In genomic region chrX:162641764-162642163, GRCm38 (mm10) we compare ENCODE assay signal across 13 mouse cellular contexts. TPM values are rescaled to one million over a fixed set of nuclear protein-coding genes. Genes with fewer than 3 reads are reported as not detected.
DNase-seq lines count a peak whose midpoint lies in the region; ATAC-seq and TF ChIP-seq lines count a peak whose summit lies in the region.
"Had no signal": no experiment of that assay in that cellular context is flagged by ENCODE, and none has a peak within 500 bp of the region (broad histone marks: within the 10 kb centered on the region; RNA-seq: fewer than 3 reads in every experiment).

No protein-coding gene starts in this region.

- H3K9me3 ChIP-seq in forebrain, embryonic 15.5 days = no peaks in the 10 kb centered on the region
- no peaks in the 10 kb centered on the region for H3K9me3 ChIP-seq in forebrain, embryonic 12.5 days
- H3K9me3 ChIP-seq: heart, embryonic 13.5 days; limb, embryonic 15.5 days had no signal

- no peak overlapping the region for H3K9ac ChIP-seq in forebrain, embryonic 15.5 days (replicated peaks)
- no peak overlapping the region for H3K9ac ChIP-seq in forebrain, embryonic 12.5 days
- H3K9ac ChIP-seq: heart, embryonic 13.5 days; limb, embryonic 15.5 days had no signal

- intact Hi-C loops in left cerebral cortex, adult 2 months (cut with DNase I) = loop anchor here (5.0 kb wide), 3 partner anchors 89 to 119 kb away; no protein-coding TSS in a partner anchor
- intact Hi-C loops in left cerebral cortex, postnatal 10 days (cut with DNase I) = no loop called here

- no peaks in the 10 kb centered on the region for H3K36me3 ChIP-seq in forebrain, embryonic 15.5 days
- H3K36me3 ChIP-seq in forebrain, embryonic 12.5 days (replicated peaks) = no peaks in the 10 kb centered on the region
- H3K36me3 ChIP-seq: heart, embryonic 13.5 days; limb, embryonic 15.5 days had no signal

- DNase-seq in left cerebral cortex, adult 2 months (ENCODE audit: extremely low spot score in 1 of 2, low spot score in 2 of 2) = no peak
- no peak for DNase-seq in left cerebral cortex, postnatal 10 days (ENCODE audit: extremely low spot score in 1 of 2, low spot score in 2 of 2)
- no peak for DNase-seq in natural killer cell, adult 2 months (ENCODE audit: low spot score in 2 of 2)
- DNase-seq in gastrocnemius, postnatal 10 days = no peak
- DNase-seq: adrenal gland, postnatal 36 days; right cerebral cortex, postnatal 4 days had no signal

- no peak overlapping the region for H3K27ac ChIP-seq in forebrain, embryonic 15.5 days (replicated peaks)
- H3K27ac ChIP-seq in forebrain, embryonic 12.5 days = no peak overlapping the region
- H3K27ac ChIP-seq in left cerebral cortex, adult 2 months = no peak overlapping the region
- H3K27ac ChIP-seq: heart, embryonic 13.5 days; limb, embryonic 15.5 days had no signal

- no peak for ATAC-seq in forebrain, embryonic 15.5 days (replicated peaks)
- ATAC-seq in forebrain, embryonic 12.5 days (ENCODE audit: low FRiP score) = no peak
- ATAC-seq in erythroid progenitor cell, adult 5-6 weeks (replicated peaks; ENCODE audit: low FRiP score, poor library complexity, severe bottlenecking) = 0 out of 2 replicates have a peak, but pooled peaks have one; percentile 46
- ATAC-seq in megakaryocyte-erythroid progenitor cell, adult 5-6 weeks (replicated peaks; ENCODE audit: low FRiP score, low TSS enrichment, poor library complexity, severe bottlenecking) = peak; percentile 69

- peaks cover 5% of the 10 kb centered on the region; the same call in 1 of the 2 replicates for H3K27me3 ChIP-seq in forebrain, embryonic 15.5 days
- peaks cover 46% of the 10 kb centered on the region for H3K27me3 ChIP-seq in forebrain, embryonic 12.5 days

- H3K4me1 ChIP-seq in forebrain, embryonic 15.5 days = no peaks in the 10 kb centered on the region
- no peaks in the 10 kb centered on the region for H3K4me1 ChIP-seq in forebrain, embryonic 12.5 days
- H3K4me1 ChIP-seq: heart, embryonic 13.5 days; limb, embryonic 15.5 days had no signal

- WGBS in forebrain, embryonic 15.5 days = 72% methylated on average over 4 of the region's 4 CpGs
- 81% methylated on average over 4 of the region's 4 CpGs for WGBS in forebrain, embryonic 12.5 days

- H3K4me2 ChIP-seq in forebrain, embryonic 15.5 days (replicated peaks) = 0 out of 2 replicates have a peak overlapping the region, but pooled peaks have one; percentile 58
- H3K4me2 ChIP-seq in forebrain, embryonic 12.5 days = no peak overlapping the region

- peak overlapping the region; percentile 65; the same call in 1 of the 2 replicates for H3K4me3 ChIP-seq in forebrain, embryonic 15.5 days
- no peak overlapping the region for H3K4me3 ChIP-seq in forebrain, embryonic 12.5 days (replicated peaks)
- peak overlapping the region; percentile 65 for H3K4me3 ChIP-seq in left cerebral cortex, adult 2 months
- H3K4me3 ChIP-seq: limb, embryonic 15.5 days; myocyte had no signal

- TF ChIP-seq CTCF in left cerebral cortex, adult 2 months (IDR thresholded peaks at IDR 0.05) = no peak

RNA-seq across cellular contexts. Expression of gene Reps2, which starts 1.7 kb away (rescaled TPM):
- 3.9 and 4.3 TPM in 2 replicates for polyA plus RNA-seq in forebrain, embryonic 15.5 days (2015; fragmentation: Nextera tagmentation; extraction: Ambion mirVana)
- 1.4 and 1.5 TPM in 2 replicates for polyA plus RNA-seq in forebrain, embryonic 12.5 days (2016; fragmentation: Nextera tagmentation; extraction: Ambion mirVana)
- total RNA-seq in left cerebral cortex, adult 2 months (2021) = 100 to 1,000 TPM; 147 to 153 TPM
- total RNA-seq in left cerebral cortex, postnatal 10 days (2021) = 10 to 100 TPM; 84.1 to 89.3 TPM
- 9.2 and 12.6 TPM in 2 replicates for total RNA-seq in erythroid progenitor cell, adult 5-6 weeks (2015; ENCODE audit: low replicate concordance)
- total RNA-seq in erythroid progenitor cell, adult 5-6 weeks (2017; ENCODE audit: low replicate concordance) = 0.45 and 2.1 TPM in 2 replicates
- total RNA-seq in megakaryocyte-erythroid progenitor cell, adult 5-6 weeks (2014; fragmentation: Nextera tagmentation) = 16.8 and 17.0 TPM in 2 replicates
- total RNA-seq in megakaryocyte-erythroid progenitor cell, adult 5-6 weeks (2017) = 12.2 and 15.8 TPM in 2 replicates
- 1 to 10 TPM; 4.4 TPM for total RNA-seq in gastrocnemius, postnatal 10 days (2021)

Comparison
In these comparisons a context has a peak if more than half of its experiments do, and no peak if none do; other contexts are left out.
1. ATAC-seq: peak in erythroid progenitor cell, adult 5-6 weeks (single experiment) and megakaryocyte-erythroid progenitor cell, adult 5-6 weeks (single experiment); none in forebrain, embryonic 15.5 days (single experiment) and forebrain, embryonic 12.5 days (single experiment).
2. RNA of gene Reps2, which starts 1.7 kb away (total RNA-seq): 147 to 153 TPM in left cerebral cortex, adult 2 months and 84.1 to 89.3 TPM in left cerebral cortex, postnatal 10 days; 12.2 to 17.0 TPM in megakaryocyte-erythroid progenitor cell, adult 5-6 weeks, 0.45 to 12.6 TPM in erythroid progenitor cell, adult 5-6 weeks and 4.4 TPM in gastrocnemius, postnatal 10 days; every median in the first group is over 4 times any median in the second.